Mouse (Mus musculus): Measurements from ENCODE around the gene Olfr1204. TPM values are rescaled to one million over a fixed set of nuclear protein-coding genes. Genes with fewer than 3 reads are reported as not detected.

The Olfr1204 gene
- polyA plus RNA-seq (2014; fragmentation: Nextera tagmentation; extraction: Ambion mirVana) = not detected in 2 replicates

DNA sequence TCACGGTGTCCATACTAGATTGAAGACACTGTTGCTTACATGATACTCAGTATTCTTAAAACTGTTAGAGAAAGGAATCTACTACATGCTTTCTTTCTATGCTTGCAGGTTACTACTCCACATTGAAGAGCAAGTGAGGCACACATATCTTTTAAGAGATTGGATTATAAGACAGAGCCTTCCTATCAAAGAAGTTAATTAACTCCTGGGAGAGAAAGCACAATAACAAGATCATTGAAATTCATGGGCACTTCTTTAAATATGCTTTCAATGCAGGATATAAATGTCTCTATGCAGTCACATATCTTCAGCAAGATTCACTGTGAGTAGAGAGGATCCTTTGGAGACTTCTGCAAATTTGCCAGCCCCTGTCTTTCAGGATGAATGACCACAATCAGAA, at the start of gene Olfr1204:
Gene Olfr1204 (plus strand): TSS at position 301 of the 400 bp plus-strand sequence.
- H3K4me3 ChIP-seq (ENCODE audit: low read depth, low read length) = no peak within 1 kb of the TSS
- H3K4me2 ChIP-seq (ENCODE audit: low read length) = no peak within 1 kb of the TSS
- no peaks in the 10 kb centered on the region for H3K36me3 ChIP-seq (ENCODE audit: control insufficient read depth, insufficient read depth, low read length)
- DNase-seq (ENCODE audit: low spot score) (no peak), ATAC-seq (replicated peaks; ENCODE audit: low FRiP score, low TSS enrichment, low read depth) (no peak)
- 98% methylated on average over 1 of the region's 1 CpGs for WGBS
- no peaks in the 10 kb centered on the region for H3K27me3 ChIP-seq (replicated peaks; ENCODE audit: control insufficient read depth, insufficient read depth, low read length)
- H3K9me3 ChIP-seq (ENCODE audit: control insufficient read depth, low read length) = no peaks in the 10 kb centered on the region
- no peaks in the 10 kb centered on the region for H3K4me1 ChIP-seq (replicated peaks; ENCODE audit: control insufficient read depth, insufficient read depth, low read length)
- H3K27ac ChIP-seq (ENCODE audit: low read depth) = no peak within 1 kb of the TSS
- no peak within 1 kb of the TSS for H3K9ac ChIP-seq (ENCODE audit: low read length)

- Histone ChIP-seq H3K27ac (ENCODE audit: low read depth) (no peak within 1 kb of the TSS), H3K9me3 (ENCODE audit: control insufficient read depth, low read length) (no peaks in the 10 kb centered on the region), H3K4me1 (replicated peaks; ENCODE audit: control insufficient read depth, insufficient read depth, low read length) (no peaks in the 10 kb centered on the region), H3K36me3 (ENCODE audit: control insufficient read depth, insufficient read depth, low read length) (no peaks in the 10 kb centered on the region), H3K4me2 (ENCODE audit: low read length) (no peak within 1 kb of the TSS), H3K9ac (ENCODE audit: low read length) (no peak within 1 kb of the TSS), H3K27me3 (replicated peaks; ENCODE audit: control insufficient read depth, insufficient read depth, low read length) (no peaks in the 10 kb centered on the region), H3K4me3 (ENCODE audit: low read depth, low read length) (no peak within 1 kb of the TSS)
- ATAC-seq (replicated peaks; ENCODE audit: low FRiP score, low TSS enrichment, low read depth) (no peak), DNase-seq (ENCODE audit: low spot score) (no peak)
- 91% methylated on average over 1 of the region's 1 CpGs for WGBS
Measured at GRCm38 (mm10) chr2:88814196-88814595, 34.9 kb upstream of the Olfr1204 start, which contains the start of gene Olfr1202. Gene Olfr1202 (plus strand): TSS chr2:88814496.

- no peak for DNase-seq (ENCODE audit: low spot score)
- H3K27ac ChIP-seq (ENCODE audit: low read depth) = no peak within 1 kb of the TSS
- H3K36me3 ChIP-seq (ENCODE audit: control insufficient read depth, insufficient read depth, low read length) = no peaks in the 10 kb centered on the region
- ATAC-seq (replicated peaks; ENCODE audit: low FRiP score, low TSS enrichment, low read depth) = no peak
- H3K4me2 ChIP-seq (ENCODE audit: low read length) = no peak within 1 kb of the TSS
- no peak within 1 kb of the TSS for H3K9ac ChIP-seq (ENCODE audit: low read length)
- H3K27me3 ChIP-seq (replicated peaks; ENCODE audit: control insufficient read depth, insufficient read depth, low read length) = no peaks in the 10 kb centered on the region
- H3K4me1 ChIP-seq (replicated peaks; ENCODE audit: control insufficient read depth, insufficient read depth, low read length) = no peaks in the 10 kb centered on the region
- WGBS = 90% methylated on average over 2 of the region's 2 CpGs
- no peaks in the 10 kb centered on the region for H3K9me3 ChIP-seq (ENCODE audit: control insufficient read depth, low read length)
- H3K4me3 ChIP-seq (ENCODE audit: low read depth, low read length) = no peak within 1 kb of the TSS
Measured at GRCm38 (mm10) chr2:88829437-88829836, 19.7 kb upstream of the Olfr1204 start, which contains the start of gene Olfr1205. Gene Olfr1205 (plus strand): TSS chr2:88829737.

GRCm38 (mm10) chr2:88838477-88838876, 10.6 kb upstream of the Olfr1204 start:
- DNase-seq (ENCODE audit: low spot score) (no peak), ATAC-seq (replicated peaks; ENCODE audit: low FRiP score, low TSS enrichment, low read depth) (no peak)
- Histone ChIP-seq H3K36me3 (ENCODE audit: control insufficient read depth, insufficient read depth, low read length) (no peaks in the 10 kb centered on the region), H3K4me3 (ENCODE audit: low read depth, low read length) (no peak overlapping the region), H3K4me2 (ENCODE audit: low read length) (no peak overlapping the region), H3K9me3 (ENCODE audit: control insufficient read depth, low read length) (no peaks in the 10 kb centered on the region), H3K27me3 (replicated peaks; ENCODE audit: control insufficient read depth, insufficient read depth, low read length) (no peaks in the 10 kb centered on the region), H3K27ac (ENCODE audit: low read depth) (no peak overlapping the region), H3K9ac (ENCODE audit: low read length) (no peak overlapping the region), H3K4me1 (replicated peaks; ENCODE audit: control insufficient read depth, insufficient read depth, low read length) (no peaks in the 10 kb centered on the region)
- WGBS = 54% methylated on average over 2 of the region's 2 CpGs

GRCm38 (mm10) chr2:88862931-88863330, 13.8 kb downstream of the Olfr1204 start, which contains the start of gene Olfr1206:
Gene Olfr1206 (plus strand): TSS chr2:88863231.
- no peak for DNase-seq (ENCODE audit: low spot score)
- H3K4me3 ChIP-seq (ENCODE audit: low read depth, low read length) = no peak within 1 kb of the TSS
- H3K27me3 ChIP-seq (replicated peaks; ENCODE audit: control insufficient read depth, insufficient read depth, low read length) = no peaks in the 10 kb centered on the region
- no peaks in the 10 kb centered on the region for H3K36me3 ChIP-seq (ENCODE audit: control insufficient read depth, insufficient read depth, low read length)
- no peak within 1 kb of the TSS for H3K4me2 ChIP-seq (ENCODE audit: low read length)
- no peak for ATAC-seq (replicated peaks; ENCODE audit: low FRiP score, low TSS enrichment, low read depth)
- H3K9ac ChIP-seq (ENCODE audit: low read length) = no peak within 1 kb of the TSS
- no peak within 1 kb of the TSS for H3K27ac ChIP-seq (ENCODE audit: low read depth)
- WGBS = 82% methylated on average over 2 of the region's 2 CpGs
- H3K4me1 ChIP-seq (replicated peaks; ENCODE audit: control insufficient read depth, insufficient read depth, low read length) = no peaks in the 10 kb centered on the region
- H3K9me3 ChIP-seq (ENCODE audit: control insufficient read depth, low read length) = no peaks in the 10 kb centered on the region

GRCm38 (mm10) chr2:88902211-88902610, 53.1 kb downstream of the Olfr1204 start, which contains the start of gene Olfr1208:
Gene Olfr1208 (minus strand): TSS chr2:88902311.
- no peak within 1 kb of the TSS for H3K4me2 ChIP-seq (ENCODE audit: low read length)
- no peaks in the 10 kb centered on the region for H3K9me3 ChIP-seq (ENCODE audit: control insufficient read depth, low read length)
- no peak within 1 kb of the TSS for H3K27ac ChIP-seq (ENCODE audit: low read depth)
- DNase-seq (ENCODE audit: low spot score) (no peak), ATAC-seq (replicated peaks; ENCODE audit: low FRiP score, low TSS enrichment, low read depth) (no peak)
- no peak within 1 kb of the TSS for H3K9ac ChIP-seq (ENCODE audit: low read length)
- no peaks in the 10 kb centered on the region for H3K4me1 ChIP-seq (replicated peaks; ENCODE audit: control insufficient read depth, insufficient read depth, low read length)
- H3K36me3 ChIP-seq (ENCODE audit: control insufficient read depth, insufficient read depth, low read length) = no peaks in the 10 kb centered on the region
- no peak within 1 kb of the TSS for H3K4me3 ChIP-seq (ENCODE audit: low read depth, low read length)
- H3K27me3 ChIP-seq (replicated peaks; ENCODE audit: control insufficient read depth, insufficient read depth, low read length) = no peaks in the 10 kb centered on the region

Other genes with a start within 250 kb of the Olfr1204 start
- gene Olfr1191-ps1, start 208.8 kb upstream of the Olfr1204 start, polyA plus RNA-seq (2014; fragmentation: Nextera tagmentation; extraction: Ambion mirVana) = not detected in 2 replicates
- gene Olfr1192-ps1, start 200.8 kb upstream of the Olfr1204 start, polyA plus RNA-seq (2014; fragmentation: Nextera tagmentation; extraction: Ambion mirVana) = not detected in 2 replicates
- gene Olfr1193, start 173.7 kb upstream of the Olfr1204 start, polyA plus RNA-seq (2014; fragmentation: Nextera tagmentation; extraction: Ambion mirVana) = not detected in 2 replicates
- not detected in 2 replicates for gene Olfr1195, start 160.1 kb upstream of the Olfr1204 start, polyA plus RNA-seq (2014; fragmentation: Nextera tagmentation; extraction: Ambion mirVana)
- gene Olfr1196, start 144.7 kb upstream of the Olfr1204 start, polyA plus RNA-seq (2014; fragmentation: Nextera tagmentation; extraction: Ambion mirVana) = not detected in 2 replicates
- not detected in 2 replicates for gene Olfr1197, start 116.9 kb upstream of the Olfr1204 start, polyA plus RNA-seq (2014; fragmentation: Nextera tagmentation; extraction: Ambion mirVana)
- gene Olfr1198, start 97.9 kb upstream of the Olfr1204 start, polyA plus RNA-seq (2014; fragmentation: Nextera tagmentation; extraction: Ambion mirVana) = not detected in 2 replicates
- gene Olfr1199, start 88.8 kb upstream of the Olfr1204 start, polyA plus RNA-seq (2014; fragmentation: Nextera tagmentation; extraction: Ambion mirVana) = not detected in 2 replicates
- not detected in 2 replicates for gene Olfr1200, start 78.8 kb upstream of the Olfr1204 start, polyA plus RNA-seq (2014; fragmentation: Nextera tagmentation; extraction: Ambion mirVana)
- not detected in 2 replicates for gene Olfr1201, start 56.3 kb upstream of the Olfr1204 start, polyA plus RNA-seq (2014; fragmentation: Nextera tagmentation; extraction: Ambion mirVana)
- not detected in 2 replicates for gene Olfr1202, start 34.8 kb upstream of the Olfr1204 start, polyA plus RNA-seq (2014; fragmentation: Nextera tagmentation; extraction: Ambion mirVana)
- not detected in 2 replicates for gene Olfr1205, start 19.6 kb upstream of the Olfr1204 start, polyA plus RNA-seq (2014; fragmentation: Nextera tagmentation; extraction: Ambion mirVana)
- gene Olfr1206, start 13.9 kb downstream of the Olfr1204 start, polyA plus RNA-seq (2014; fragmentation: Nextera tagmentation; extraction: Ambion mirVana) = not detected in 2 replicates
- not detected in 2 replicates for gene Olfr1208, start 53.0 kb downstream of the Olfr1204 start, polyA plus RNA-seq (2014; fragmentation: Nextera tagmentation; extraction: Ambion mirVana)
- not detected in 2 replicates for gene Olfr1209, start 65.9 kb downstream of the Olfr1204 start, polyA plus RNA-seq (2014; fragmentation: Nextera tagmentation; extraction: Ambion mirVana)
- gene Olfr1211, start 88.8 kb downstream of the Olfr1204 start, polyA plus RNA-seq (2014; fragmentation: Nextera tagmentation; extraction: Ambion mirVana) = not detected in 2 replicates
- gene Olfr1212, start 104.7 kb downstream of the Olfr1204 start, polyA plus RNA-seq (2014; fragmentation: Nextera tagmentation; extraction: Ambion mirVana) = not detected in 2 replicates
- not detected in 2 replicates for gene Gm13762, start 131.0 kb downstream of the Olfr1204 start, polyA plus RNA-seq (2014; fragmentation: Nextera tagmentation; extraction: Ambion mirVana)
- gene Olfr1214, start 143.4 kb downstream of the Olfr1204 start, polyA plus RNA-seq (2014; fragmentation: Nextera tagmentation; extraction: Ambion mirVana) = not detected in 2 replicates
- not detected in 2 replicates for gene Olfr1215, start 157.7 kb downstream of the Olfr1204 start, polyA plus RNA-seq (2014; fragmentation: Nextera tagmentation; extraction: Ambion mirVana)
- not detected in 2 replicates for gene Olfr1216, start 169.0 kb downstream of the Olfr1204 start, polyA plus RNA-seq (2014; fragmentation: Nextera tagmentation; extraction: Ambion mirVana)
- not detected in 2 replicates for gene Olfr1217, start 182.8 kb downstream of the Olfr1204 start, polyA plus RNA-seq (2014; fragmentation: Nextera tagmentation; extraction: Ambion mirVana)
- gene Olfr1218, start 211.9 kb downstream of the Olfr1204 start, polyA plus RNA-seq (2014; fragmentation: Nextera tagmentation; extraction: Ambion mirVana) = not detected in 2 replicates
- gene Olfr1219, start 234.2 kb downstream of the Olfr1204 start, polyA plus RNA-seq (2014; fragmentation: Nextera tagmentation; extraction: Ambion mirVana) = not detected in 2 replicates